Mouse (Mus musculus): Measurements from ENCODE around the gene Spg11. TPM values are rescaled to one million over a fixed set of nuclear protein-coding genes. Genes with fewer than 3 reads are reported as not detected.
"Not testable (repeated sequence)": the region's sequence is repeated elsewhere in the genome, so short reads cannot be mapped to it uniquely, and the experiment has no call there.

Gene Spg11
- polyA plus RNA-seq, 1 experiment: 5.8 TPM

DNA sequence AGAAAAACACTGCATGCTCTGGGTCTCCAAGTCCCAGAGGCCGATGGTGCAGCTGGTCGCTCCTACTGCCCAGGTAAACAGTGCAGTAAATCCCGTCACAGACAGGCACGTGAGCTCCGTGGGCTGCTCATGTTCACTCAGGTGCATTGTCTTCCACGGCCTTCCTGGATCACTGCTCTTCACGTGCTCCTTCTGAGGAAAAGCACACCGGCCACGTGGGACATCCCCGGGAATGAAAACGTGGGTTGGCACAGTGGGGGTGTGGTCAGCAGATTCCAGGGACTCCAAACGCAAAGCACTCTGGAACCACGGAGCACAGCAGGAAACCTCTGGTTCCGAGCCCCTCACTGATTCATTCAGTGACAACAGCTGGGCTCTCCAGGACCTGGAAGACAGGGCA, 10.1 kb downstream of the Spg11 start:
- TF ChIP-seq TCF3 (IDR thresholded peaks at IDR 0.05; ENCODE audit: insufficient read length, low read depth): no peak
- TF ChIP-seq USF1 (IDR thresholded peaks at IDR 0.05; ENCODE audit: low read depth): no peak
- no peak for TF ChIP-seq MYOG (IDR thresholded peaks at IDR 0.05; ENCODE audit: control insufficient read depth in 1 of 3, insufficient read depth in 1 of 3, insufficient read length in 2 of 3, low read depth in 2 of 3)
- TF ChIP-seq POLR2A (IDR thresholded peaks at IDR 0.05; ENCODE audit: insufficient read length, low read depth): no peak
- no peak for TF ChIP-seq SRF (IDR thresholded peaks at IDR 0.05; ENCODE audit: control insufficient read depth, insufficient read length, low read depth)
- no peak for TF ChIP-seq MAX (IDR thresholded peaks at IDR 0.05; ENCODE audit: low read depth)
- no peak for TF ChIP-seq CEBPB (IDR thresholded peaks at IDR 0.05; ENCODE audit: insufficient read depth, poor library complexity, severe bottlenecking)
- no peak for TF ChIP-seq E2F4 (IDR thresholded peaks at IDR 0.05; ENCODE audit: insufficient read depth)
- no peak for TF ChIP-seq MYOD1 (IDR thresholded peaks at IDR 0.05; ENCODE audit: control insufficient read depth in 1 of 3, insufficient read length in 2 of 3, low read depth in 2 of 3)
- TF ChIP-seq TCF12 (IDR thresholded peaks at IDR 0.05; ENCODE audit: insufficient read depth, poor library complexity, severe bottlenecking): no peak
- TF ChIP-seq REST (IDR thresholded peaks at IDR 0.05; ENCODE audit: insufficient read depth, insufficient read length): no peak
- Histone ChIP-seq H3K4me3 (no peak overlapping the region), H3K79me2 (ENCODE audit: control insufficient read depth, insufficient read depth) (no peaks in the 10 kb centered on the region), H3K36me3 (ENCODE audit: control insufficient read depth, insufficient read depth) (peaks cover 29% of the 10 kb centered on the region), H3K27me3 (ENCODE audit: control insufficient read depth, insufficient read depth, insufficient read length) (no peaks in the 10 kb centered on the region), H3ac (ENCODE audit: control insufficient read depth, insufficient read length) (no peak overlapping the region), H3K4me2 (ENCODE audit: low read depth) (no peak overlapping the region)

DNA sequence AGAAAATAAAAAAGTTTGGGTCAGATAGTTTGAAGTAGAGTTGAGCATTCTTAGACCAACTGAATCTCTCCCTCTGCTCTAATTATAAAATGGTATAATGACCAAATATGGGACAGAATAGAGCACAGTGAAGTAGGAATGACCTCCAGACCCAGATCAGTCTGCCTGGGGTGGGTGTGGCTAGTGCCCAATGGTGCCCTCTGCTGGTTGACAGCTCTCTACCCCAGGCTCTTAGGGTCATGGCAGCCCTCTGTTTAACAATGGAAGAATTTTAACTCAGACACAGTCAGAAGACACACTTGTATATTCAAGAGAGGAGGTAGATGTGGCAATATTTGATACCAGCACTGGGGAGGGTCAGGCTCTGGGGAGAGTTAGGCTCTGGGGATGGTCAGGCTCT, 16.1 kb downstream of the Spg11 start:
- Histone ChIP-seq H3K79me2 (ENCODE audit: control insufficient read depth, insufficient read depth) (no peaks in the 10 kb centered on the region), H3ac (ENCODE audit: control insufficient read depth, insufficient read length) (no peak overlapping the region), H3K27me3 (ENCODE audit: control insufficient read depth, insufficient read depth, insufficient read length) (no peaks in the 10 kb centered on the region), H3K4me3 (no peak overlapping the region), H3K36me3 (ENCODE audit: control insufficient read depth, insufficient read depth) (peaks cover 6% of the 10 kb centered on the region), H3K4me2 (ENCODE audit: low read depth) (no peak overlapping the region)
- TF ChIP-seq REST (IDR thresholded peaks at IDR 0.05; ENCODE audit: insufficient read depth, insufficient read length) (no peak), MAX (IDR thresholded peaks at IDR 0.05; ENCODE audit: low read depth) (no peak), TCF3 (IDR thresholded peaks at IDR 0.05; ENCODE audit: insufficient read length, low read depth) (no peak), MYOD1 (IDR thresholded peaks at IDR 0.05; ENCODE audit: control insufficient read depth in 1 of 3, insufficient read length in 2 of 3, low read depth in 2 of 3) (no peak), USF1 (IDR thresholded peaks at IDR 0.05; ENCODE audit: low read depth) (no peak), E2F4 (IDR thresholded peaks at IDR 0.05; ENCODE audit: insufficient read depth) (no peak), MYOG (IDR thresholded peaks at IDR 0.05; ENCODE audit: control insufficient read depth in 1 of 3, insufficient read depth in 1 of 3, insufficient read length in 2 of 3, low read depth in 2 of 3) (no peak), TCF12 (IDR thresholded peaks at IDR 0.05; ENCODE audit: insufficient read depth, poor library complexity, severe bottlenecking) (no peak), CEBPB (IDR thresholded peaks at IDR 0.05; ENCODE audit: insufficient read depth, poor library complexity, severe bottlenecking) (no peak), SRF (IDR thresholded peaks at IDR 0.05; ENCODE audit: control insufficient read depth, insufficient read length, low read depth) (no peak), POLR2AphosphoS2 (IDR thresholded peaks at IDR 0.05; ENCODE audit: insufficient read length, low read depth) (no peak), POLR2A (IDR thresholded peaks at IDR 0.05; ENCODE audit: insufficient read length, low read depth) (no peak)

DNA sequence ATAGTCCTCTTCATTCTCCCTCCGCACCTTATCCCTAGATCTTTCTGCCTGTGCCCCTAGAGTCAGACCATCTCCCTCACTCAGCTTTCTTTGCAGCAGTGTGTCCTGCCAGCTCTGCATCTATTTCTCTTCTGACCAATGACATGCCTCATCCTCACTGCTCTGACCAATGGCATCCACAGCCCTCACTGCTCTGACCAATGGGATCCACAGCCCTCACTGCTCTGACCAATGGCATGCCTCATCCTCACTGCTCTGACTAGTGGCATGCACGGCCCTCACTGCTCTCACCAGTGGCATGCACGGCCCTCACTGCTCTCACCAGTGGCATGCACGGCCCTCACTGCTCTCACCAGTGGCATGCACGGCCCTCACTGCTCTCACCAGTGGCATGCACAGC, 20.5 kb downstream of the Spg11 start:
- H3K79me2 ChIP-seq (ENCODE audit: control insufficient read depth, insufficient read depth); H3K27me3 ChIP-seq (ENCODE audit: control insufficient read depth, insufficient read depth, insufficient read length); H3ac ChIP-seq (ENCODE audit: control insufficient read depth, insufficient read length); H3K4me2 ChIP-seq (ENCODE audit: low read depth); H3K4me3 ChIP-seq: not testable (repeated sequence)
- H3K36me3 ChIP-seq (ENCODE audit: control insufficient read depth, insufficient read depth): peaks cover 26% of the 10 kb centered on the region

DNA sequence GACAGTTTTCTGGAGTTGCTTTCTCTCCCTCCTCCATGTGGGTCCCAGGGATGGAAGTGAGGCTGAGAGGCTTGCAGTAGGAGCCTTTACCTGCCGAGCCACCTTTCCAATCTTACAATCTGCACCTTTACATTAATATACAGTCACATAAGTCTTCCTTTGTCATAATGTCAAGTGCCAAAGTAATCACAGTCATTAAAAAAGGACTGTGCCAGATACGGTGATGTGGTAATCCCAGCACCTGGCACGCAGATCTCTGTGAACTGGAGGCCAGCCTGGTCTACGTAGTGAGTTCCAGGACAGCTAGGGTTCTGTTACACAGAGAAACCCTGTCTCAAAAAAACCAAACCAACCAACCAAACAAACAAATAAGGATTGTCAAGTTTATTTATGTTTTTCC, 24.3 kb downstream of the Spg11 start:
- Histone ChIP-seq H3K79me2 (ENCODE audit: control insufficient read depth, insufficient read depth) (no peaks in the 10 kb centered on the region), H3K4me3 (no peak overlapping the region), H3K27me3 (ENCODE audit: control insufficient read depth, insufficient read depth, insufficient read length) (no peaks in the 10 kb centered on the region), H3K4me2 (ENCODE audit: low read depth) (no peak overlapping the region), H3ac (ENCODE audit: control insufficient read depth, insufficient read length) (no peak overlapping the region), H3K36me3 (ENCODE audit: control insufficient read depth, insufficient read depth) (peaks cover 26% of the 10 kb centered on the region)
- TF ChIP-seq E2F4 (IDR thresholded peaks at IDR 0.05; ENCODE audit: insufficient read depth) (no peak), POLR2A (IDR thresholded peaks at IDR 0.05; ENCODE audit: insufficient read length, low read depth) (no peak), TCF12 (IDR thresholded peaks at IDR 0.05; ENCODE audit: insufficient read depth, poor library complexity, severe bottlenecking) (no peak), USF1 (IDR thresholded peaks at IDR 0.05; ENCODE audit: low read depth) (no peak)

DNA sequence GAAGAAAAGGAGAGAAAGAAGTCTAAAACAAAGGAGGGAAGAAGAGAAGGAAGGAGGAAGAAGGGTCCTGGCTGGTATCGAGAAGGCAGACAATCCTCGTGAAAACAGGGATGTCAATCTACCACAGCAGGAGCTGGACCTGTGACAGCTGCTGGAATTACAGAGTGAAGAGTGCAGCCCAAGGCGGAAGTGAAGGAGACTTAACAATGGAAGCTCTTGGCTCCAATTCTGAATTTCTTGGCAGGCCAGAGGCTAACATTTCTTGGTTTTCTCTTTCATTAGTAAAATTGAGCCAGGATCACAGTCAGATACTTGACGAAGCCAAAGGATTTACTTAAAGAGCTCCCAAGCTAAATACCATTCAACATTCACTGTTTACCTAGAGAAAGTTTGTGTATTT, 31.7 kb downstream of the Spg11 start:
- no peak overlapping the region for H3K4me2 ChIP-seq (ENCODE audit: low read depth)
- H3K79me2 ChIP-seq (ENCODE audit: control insufficient read depth, insufficient read depth): no peaks in the 10 kb centered on the region
- no peaks in the 10 kb centered on the region for H3K27me3 ChIP-seq (ENCODE audit: control insufficient read depth, insufficient read depth, insufficient read length)
- H3ac ChIP-seq (ENCODE audit: control insufficient read depth, insufficient read length): no peak overlapping the region
- peaks cover 15% of the 10 kb centered on the region for H3K36me3 ChIP-seq (ENCODE audit: control insufficient read depth, insufficient read depth)
- no peak for TF ChIP-seq E2F4 (IDR thresholded peaks at IDR 0.05; ENCODE audit: insufficient read depth)
- TF ChIP-seq REST (IDR thresholded peaks at IDR 0.05; ENCODE audit: insufficient read depth, insufficient read length): no peak
- no peak for TF ChIP-seq POLR2A (IDR thresholded peaks at IDR 0.05; ENCODE audit: insufficient read length, low read depth)
- TF ChIP-seq TCF3 (IDR thresholded peaks at IDR 0.05; ENCODE audit: insufficient read length, low read depth): no peak
- no peak for TF ChIP-seq TCF12 (IDR thresholded peaks at IDR 0.05; ENCODE audit: insufficient read depth, poor library complexity, severe bottlenecking)
- TF ChIP-seq SRF (IDR thresholded peaks at IDR 0.05; ENCODE audit: control insufficient read depth, insufficient read length, low read depth): no peak
- no peak for TF ChIP-seq MYOG (IDR thresholded peaks at IDR 0.05; ENCODE audit: control insufficient read depth in 1 of 3, insufficient read depth in 1 of 3, insufficient read length in 2 of 3, low read depth in 2 of 3)
- H3K4me3 ChIP-seq: no peak overlapping the region
